Mouse (Mus musculus) heart, embryonic 11.5 days (tissue): ENCODE measurements around the gene Gatc. TPM values are rescaled to one million over a fixed set of nuclear protein-coding genes. Genes with fewer than 3 reads are reported as not detected.

ENCODE experiments used
- ATAC-seq: fragments of 200-750 bp; cut with Nextera tagmentation; replicated peaks from 2 replicates; pipeline ENCODE4 v1.8.0; 2017; ENCODE audit warnings: moderate library complexity; ENCODE audit not compliant: insufficient number of reproducible peaks, low FRiP score, low TSS enrichment
- H3K27ac ChIP-seq: fragments of 300-500 bp; sonication (generic); 2 replicates; pipeline ENCODE4 v1.5.1; 2014; ENCODE audit warnings: mild to moderate bottlenecking, low read depth, low read length
- H3K27me3 ChIP-seq: fragments of 300-500 bp; sonication (generic); 2 replicates; pipeline ENCODE4 v1.6.1; 2014; ENCODE audit warnings: mild to moderate bottlenecking, low read length, mixed read lengths; ENCODE audit not compliant: control insufficient read depth, insufficient read depth
- H3K36me3 ChIP-seq: fragments of 300-500 bp; sonication (generic); 2 replicates; pipeline ENCODE4 v1.6.1; 2014; ENCODE audit warnings: mild to moderate bottlenecking, low read length, moderate library complexity, mixed read lengths; ENCODE audit not compliant: control insufficient read depth, insufficient read depth
- H3K4me1 ChIP-seq: fragments of 300-500 bp; sonication (generic); 2 replicates; pipeline ENCODE4 v1.6.1; 2014; ENCODE audit warnings: low read length; ENCODE audit not compliant: control insufficient read depth, insufficient read depth
- H3K4me2 ChIP-seq: fragments of 300-500 bp; sonication (generic); 2 replicates; pipeline ENCODE4 v1.6.1; 2014; ENCODE audit warnings: mild to moderate bottlenecking, moderate library complexity
- H3K4me3 ChIP-seq: fragments of 300-500 bp; sonication (generic); 2 replicates; pipeline ENCODE4 v1.5.1; 2014; ENCODE audit warnings: low read depth, low read length
- H3K9ac ChIP-seq: fragments of 300-500 bp; sonication (generic); 2 replicates; pipeline ENCODE4 v1.6.1; 2014; ENCODE audit warnings: mild to moderate bottlenecking, low read depth, low read length, moderate library complexity
- H3K9me3 ChIP-seq: fragments of 300-500 bp; sonication (generic); replicated peaks from 2 replicates; pipeline ENCODE4 v1.6.1; 2016; ENCODE audit warnings: low read length; ENCODE audit not compliant: control insufficient read depth
- WGBS: fragments of 180-500 bp; shearing (Covaris S2); extraction: QIAGEN DNeasy Blood & Tissue Kit; methylation state at CpG from one replicate; pipeline ENCODE4 v1.1.7; 2014; ENCODE audit not compliant: insufficient replicate concordance; 5-methylcytosine and 5-hydroxymethylcytosine counted together
- polyA plus RNA-seq: library from polyadenylated mRNA; unstranded; fragments of >200 nt; fragmentation: Nextera tagmentation; extraction: Ambion mirVana; gene quantifications from 2 replicates; pipeline ENCODE4 v1.2.1, GENCODE M21; 2014

The Gatc gene
- polyA plus RNA-seq, 1 experiment from 2014 or later: 31.0 TPM

GRCm38 (mm10) chr5:115348546-115349224, 7.7 kb upstream of the Gatc start, which contains the start of gene Cox6a1:
Gene Cox6a1 (minus strand): TSS chr5:115348981.
- Histone ChIP-seq H3K27me3 (no peaks in the 10 kb centered on the region), H3K36me3 (peaks cover 18% of the 10 kb centered on the region), H3K4me2 (peak within 1 kb of the TSS; percentile 84), H3K9me3 (no peaks in the 10 kb centered on the region; the same call in 1 of the 2 replicates), H3K4me1 (peaks cover 9% of the 10 kb centered on the region), H3K9ac (peak within 1 kb of the TSS; percentile 86), H3K27ac (peak within 1 kb of the TSS; percentile 76), H3K4me3 (peak within 1 kb of the TSS; percentile 84)
- peak; percentile 91 for ATAC-seq
- WGBS: under 1% methylated on average over 63 of the region's 74 CpGs

- H3K36me3 ChIP-seq: peaks cover 28% of the 10 kb centered on the region
- no peaks in the 10 kb centered on the region for H3K27me3 ChIP-seq
- peaks cover 9% of the 10 kb centered on the region for H3K4me1 ChIP-seq
- peak overlapping the region; percentile 86 for H3K9ac ChIP-seq
- H3K4me3 ChIP-seq: peak overlapping the region; percentile 84
- WGBS: 1% methylated on average over 5 of the region's 5 CpGs
- peak overlapping the region; percentile 84 for H3K4me2 ChIP-seq
- no peaks in the 10 kb centered on the region; the same call in 1 of the 2 replicates for H3K9me3 ChIP-seq
- ATAC-seq: 0 out of 2 replicates have a peak, but pooled peaks have one; percentile 19
- H3K27ac ChIP-seq: no peak overlapping the region
These were observed 6.6 kb upstream of the Gatc start for GRCm38 (mm10) chr5:115347564-115347963.

- Histone ChIP-seq H3K4me2 (peak overlapping the region; percentile 84), H3K36me3 (peaks cover 29% of the 10 kb centered on the region), H3K4me1 (peaks cover 9% of the 10 kb centered on the region; the same call in 1 of the 2 replicates), H3K9me3 (no peaks in the 10 kb centered on the region), H3K4me3 (peak overlapping the region; percentile 90), H3K27ac (peak overlapping the region; percentile 76; the same call in 1 of the 2 replicates), H3K27me3 (no peaks in the 10 kb centered on the region), H3K9ac (peak overlapping the region; percentile 96)
- peak; percentile 28 for ATAC-seq
- 10% methylated on average over 36 of the region's 36 CpGs for WGBS
These were observed 562 bp upstream of the Gatc start for GRCm38 (mm10) chr5:115341314-115342165.

- Histone ChIP-seq H3K27ac (no peak overlapping the region), H3K4me3 (peak overlapping the region; percentile 90), H3K27me3 (no peaks in the 10 kb centered on the region), H3K9me3 (no peaks in the 10 kb centered on the region), H3K36me3 (peaks cover 28% of the 10 kb centered on the region), H3K4me1 (peaks cover 9% of the 10 kb centered on the region; the same call in 1 of the 2 replicates), H3K9ac (no peak overlapping the region), H3K4me2 (peak overlapping the region; percentile 84)
- 23% methylated on average over 7 of the region's 7 CpGs for WGBS
- no peak for ATAC-seq
These were observed 971 bp downstream of the Gatc start for GRCm38 (mm10) chr5:115340007-115340406.

- Histone ChIP-seq H3K9me3 (no peaks in the 10 kb centered on the region), H3K36me3 (peaks cover 51% of the 10 kb centered on the region), H3K27ac (peak overlapping the region; percentile 73), H3K4me3 (no peak overlapping the region), H3K9ac (no peak overlapping the region; the same call in 1 of the 2 replicates), H3K4me2 (peak overlapping the region; percentile 27; the same call in 1 of the 2 replicates), H3K27me3 (no peaks in the 10 kb centered on the region), H3K4me1 (peaks cover 11% of the 10 kb centered on the region)
- WGBS: 60% methylated on average over 3 of the region's 3 CpGs
- ATAC-seq: peak; percentile 68; the same call in 1 of the 2 replicates
These were observed 7.4 kb downstream of the Gatc start for GRCm38 (mm10) chr5:115333626-115334025.

GRCm38 (mm10) chr5:115330955-115331354, 10.0 kb downstream of the Gatc start:
- no peak for ATAC-seq
- Histone ChIP-seq H3K27me3 (no peaks in the 10 kb centered on the region), H3K4me1 (peaks cover 18% of the 10 kb centered on the region), H3K9ac (no peak overlapping the region), H3K4me3 (no peak overlapping the region), H3K36me3 (peaks cover 49% of the 10 kb centered on the region), H3K27ac (no peak overlapping the region), H3K9me3 (no peaks in the 10 kb centered on the region), H3K4me2 (no peak overlapping the region)
- 85% methylated on average over 9 of the region's 9 CpGs for WGBS

GRCm38 (mm10) chr5:115327610-115328548, 13.1 kb downstream of the Gatc start:
- peaks cover 22% of the 10 kb centered on the region for H3K36me3 ChIP-seq
- H3K27ac ChIP-seq: peak overlapping the region; percentile 90
- peak overlapping the region; percentile 83 for H3K4me2 ChIP-seq
- under 1% methylated on average over 50 of the region's 55 CpGs for WGBS
- peak overlapping the region; percentile 97 for H3K9ac ChIP-seq
- H3K27me3 ChIP-seq: no peaks in the 10 kb centered on the region
- ATAC-seq: 0 out of 2 replicates have a peak, but pooled peaks have one; percentile 1
- H3K4me3 ChIP-seq: peak overlapping the region; percentile 76
- H3K4me1 ChIP-seq: peaks cover 20% of the 10 kb centered on the region
- no peaks in the 10 kb centered on the region for H3K9me3 ChIP-seq
